Mouse (Mus musculus) v-Abl transformed pro-B cells (cell line): Measurements from ENCODE around the gene Msi2.

Source experiments
- in situ Hi-C, 2 experiments: fragments of 400-800 bp; cut with MboI; formaldehyde crosslinking; loops; one replicate each; pipeline ENCODE4 v1.15.1; 2025; ENCODE audit not compliant: unreplicated experiment in 2 of 2

Msi2 gene

GRCm38 (mm10) chr11:88436596-88436995, 281.7 kb downstream of the Msi2 start:
- in situ Hi-C loops: no loop called here

- in situ Hi-C loops: no loop called here
These were observed 282.8 kb downstream of the Msi2 start for GRCm38 (mm10) chr11:88435543-88435942.

- in situ Hi-C loops: no loop called here
These were observed 286.7 kb downstream of the Msi2 start for GRCm38 (mm10) chr11:88431363-88432269.

GRCm38 (mm10) chr11:88430292-88430691, 288.0 kb downstream of the Msi2 start:
- in situ Hi-C loops: no loop called here

- in situ Hi-C loops: no loop called here
These were observed 288.6 kb downstream of the Msi2 start for GRCm38 (mm10) chr11:88429680-88430079.

GRCm38 (mm10) chr11:88425631-88426101, 292.6 kb downstream of the Msi2 start:
- in situ Hi-C loops: no loop called here

GRCm38 (mm10) chr11:88424034-88424767, 294.1 kb downstream of the Msi2 start:
- in situ Hi-C loops: no loop called here

GRCm38 (mm10) chr11:88421057-88421578, 297.2 kb downstream of the Msi2 start:
- in situ Hi-C loops: no loop called here

GRCm38 (mm10) chr11:88419657-88420366, 298.5 kb downstream of the Msi2 start:
- in situ Hi-C loops: no loop called here

GRCm38 (mm10) chr11:88419064-88419463, 299.2 kb downstream of the Msi2 start:
- in situ Hi-C loops: no loop called here

- in situ Hi-C loops: no loop called here
These were observed 304.0 kb downstream of the Msi2 start for GRCm38 (mm10) chr11:88414157-88414870.

- in situ Hi-C loops: no loop called here
These were observed 305.8 kb downstream of the Msi2 start for GRCm38 (mm10) chr11:88412423-88413094.

- in situ Hi-C loops: no loop called here
These were observed 310.0 kb downstream of the Msi2 start for GRCm38 (mm10) chr11:88408305-88408704.

- in situ Hi-C loops: no loop called here
These were observed 311.9 kb downstream of the Msi2 start for GRCm38 (mm10) chr11:88406408-88406915.

- in situ Hi-C loops: no loop called here
These were observed 313.3 kb downstream of the Msi2 start for GRCm38 (mm10) chr11:88404816-88405613.

GRCm38 (mm10) chr11:88404247-88404677, 314.1 kb downstream of the Msi2 start:
- in situ Hi-C loops: no loop called here

- in situ Hi-C loops: no loop called here
These were observed 316.0 kb downstream of the Msi2 start for GRCm38 (mm10) chr11:88402290-88402689.

GRCm38 (mm10) chr11:88401333-88401732, 317.0 kb downstream of the Msi2 start:
- in situ Hi-C loops: no loop called here
